Mouse (Mus musculus): ENCODE measurements around the gene Hmox1.

DNA sequence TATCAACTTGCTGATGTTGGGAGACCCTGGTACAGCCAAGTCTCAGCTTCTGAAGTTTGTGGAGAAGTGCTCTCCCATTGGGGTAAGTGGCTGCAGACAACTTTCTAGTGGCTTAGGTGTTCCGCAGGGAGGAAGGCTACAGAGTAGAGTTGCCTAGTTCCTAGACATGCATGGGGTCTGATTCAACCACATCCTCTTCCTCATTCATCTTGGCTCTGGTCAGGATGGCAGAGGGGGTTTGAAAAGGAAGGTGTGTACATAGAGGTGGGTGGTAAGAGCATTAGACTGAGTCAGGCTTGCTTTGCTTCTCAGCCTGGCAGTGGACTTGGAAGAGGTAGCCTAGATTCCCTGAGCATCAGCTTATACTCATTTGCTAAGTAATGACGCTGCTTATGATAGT lies 25.9 kb downstream of the Hmox1 start:
- TF ChIP-seq POLR2A (IDR thresholded peaks at IDR 0.05; ENCODE audit: control insufficient read depth, extremely low read depth, insufficient read depth, low read length, poor library complexity), result no peak
- TF ChIP-seq CTCF (IDR thresholded peaks at IDR 0.05; ENCODE audit: borderline replicate concordance, control insufficient read depth, extremely low read depth, insufficient read depth, low read length, poor library complexity), result no peak

Measured in thymus, adult 2 months (tissue).